Comparison of ENCODE assay signal across 16 mouse cellular contexts in genomic region chr8:96929901-96930300, GRCm38 (mm10).
"Had no signal": no experiment of that assay in that cellular context is flagged by ENCODE, and none has a peak within 500 bp of the region (broad histone marks: within the 10 kb centered on the region; RNA-seq: fewer than 3 reads in every experiment).

No protein-coding gene starts in this region.

- DNase-seq: heart, postnatal 10 days; heart, postnatal 14 days; heart, postnatal 36 days; heart, postnatal 4 days; kidney, adult 11 months; kidney, adult 18-20 months; kidney, adult 2 months; kidney, adult 8-10 months; kidney, adult 9 months; kidney, postnatal 10 days; kidney, postnatal 14 days; kidney, postnatal 25 days; kidney, postnatal 36 days; kidney, postnatal 4 days; layer of hippocampus, adult 9-11 months; layer of hippocampus, postnatal 36 days had no signal
